Mouse (Mus musculus): ENCODE measurements at regions not wholly inside any gene's neighbourhood (a gene's known extent, or its start where the extent isn't known, plus 50 kb on each side); places are given as distances from the start of the nearest gene placed in this dataset.

DNA sequence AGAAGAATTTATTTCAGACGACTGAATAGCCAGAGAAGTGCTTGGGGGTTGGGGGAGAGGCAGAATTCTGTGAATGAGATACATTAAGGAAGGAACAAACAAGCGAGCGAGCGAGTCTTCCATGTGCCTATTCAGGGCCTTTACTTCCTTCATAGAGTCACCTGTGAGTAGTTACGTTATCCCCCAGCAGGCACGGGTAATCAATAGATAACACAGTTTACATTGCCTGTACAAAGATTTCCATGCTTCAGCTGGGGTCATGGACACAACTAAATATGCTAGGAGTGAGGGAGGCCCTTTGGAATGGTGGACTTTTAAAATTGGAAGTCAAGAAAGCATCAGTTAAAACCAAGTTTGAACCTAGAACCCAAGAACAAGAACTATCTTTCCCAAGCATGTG, 275.2 kb downstream of the Prr30 start:
- no peak for TF ChIP-seq MYB (IDR thresholded peaks at IDR 0.05; ENCODE audit: low read depth, low read length)
- no peak for TF ChIP-seq ZNF384 (IDR thresholded peaks at IDR 0.05; ENCODE audit: low read depth, low read length)
- no peak for TF ChIP-seq CTCF (IDR thresholded peaks at IDR 0.05 in 2 of 3, conservative IDR thresholded peaks at IDR 0.05 in 1 of 3; ENCODE audit: control insufficient read depth in 1 of 3, insufficient read depth in 1 of 3, low read depth in 2 of 3, low read length in 3 of 3, poor library complexity in 1 of 3, severe bottlenecking in 1 of 3)
- no peak for TF ChIP-seq ELF1 (IDR thresholded peaks at IDR 0.05; ENCODE audit: low read depth, low read length)
- TF ChIP-seq CHD2 (IDR thresholded peaks at IDR 0.05; ENCODE audit: low read length) = no peak
- no peak for TF ChIP-seq POLR2A (IDR thresholded peaks at IDR 0.05; ENCODE audit: control insufficient read depth in 1 of 2, insufficient read depth in 1 of 2, low read depth in 1 of 2, low read length in 2 of 2, poor library complexity in 1 of 2)
- no peak for TF ChIP-seq ETS1 (IDR thresholded peaks at IDR 0.05; ENCODE audit: low read depth, low read length)
- no peak for TF ChIP-seq TBP (IDR thresholded peaks at IDR 0.05; ENCODE audit: low read depth, low read length)
- TF ChIP-seq USF2 (IDR thresholded peaks at IDR 0.05; ENCODE audit: borderline replicate concordance in 1 of 2, insufficient read depth in 1 of 2, low read depth in 1 of 2, low read length in 2 of 2) = no peak
- no peak for TF ChIP-seq EP300 (IDR thresholded peaks at IDR 0.05; ENCODE audit: low read depth in 1 of 2, low read length in 2 of 2)
- no peak for TF ChIP-seq CHD1 (IDR thresholded peaks at IDR 0.05; ENCODE audit: low read depth, low read length)
- no peak for TF ChIP-seq ZKSCAN1 (IDR thresholded peaks at IDR 0.05; ENCODE audit: low read depth, low read length)
